ENCODE assay signal across 23 mouse cellular contexts in genomic region chr3:147240651-147241050, GRCm38 (mm10).
DNase-seq lines count a peak whose midpoint lies in the region; ATAC-seq and TF ChIP-seq lines count a peak whose summit lies in the region.
"Had no signal": no experiment of that assay in that cellular context is flagged by ENCODE, and none has a peak within 500 bp of the region (broad histone marks: within the 10 kb centered on the region; RNA-seq: fewer than 3 reads in every experiment).

No protein-coding gene starts in this region.

- H3K27ac ChIP-seq in lung, postnatal 0 days (ENCODE audit: low read length): no peak overlapping the region
- H3K27ac ChIP-seq: forebrain, embryonic 12.5 days; limb, embryonic 15.5 days; liver, embryonic 14.5 days; lung, embryonic 15.5 days; neural tube, embryonic 15.5 days had no signal

- H3K4me2 ChIP-seq in lung, postnatal 0 days (replicated peaks; ENCODE audit: low read depth, low read length): no peak overlapping the region
- H3K4me2 ChIP-seq: forebrain, embryonic 12.5 days; limb, embryonic 15.5 days; lung, embryonic 15.5 days; neural tube, embryonic 15.5 days had no signal

- no peaks in the 10 kb centered on the region for H3K4me1 ChIP-seq in lung, postnatal 0 days (ENCODE audit: insufficient read depth, low read depth, low read length)
- H3K4me1 ChIP-seq: forebrain, embryonic 12.5 days; limb, embryonic 15.5 days; lung, embryonic 15.5 days; neural tube, embryonic 15.5 days had no signal

- DNase-seq in heart, adult 11 months: peak; percentile 62
- no peak for DNase-seq in heart, postnatal 14 days
- peak; percentile 6 for DNase-seq in lung, postnatal 36 days
- no peak for DNase-seq in lung, postnatal 0 days (ENCODE audit: low spot score)
- peak; percentile 50 for DNase-seq in NIH3T3 (ENCODE audit: low read depth)
- peak; percentile 12 for DNase-seq in fibroblast of lung, adult 2 months (ENCODE audit: low read depth)
- no peak for DNase-seq in gastrocnemius, postnatal 25 days
- DNase-seq in kidney, postnatal 10 days: no peak
- DNase-seq: adrenal gland, postnatal 36 days; cerebellum, postnatal 25 days; gastrocnemius, postnatal 36 days; heart, postnatal 36 days; kidney, adult 9 months; kidney, postnatal 36 days; right cerebral cortex, postnatal 14 days; spleen, adult 18-20 months had no signal

- no peak overlapping the region for H3K9ac ChIP-seq in lung, postnatal 0 days (replicated peaks; ENCODE audit: low read depth)
- H3K9ac ChIP-seq: forebrain, embryonic 12.5 days; limb, embryonic 15.5 days; liver, embryonic 14.5 days; lung, embryonic 15.5 days; neural tube, embryonic 15.5 days had no signal

- no peaks in the 10 kb centered on the region for H3K9me3 ChIP-seq in lung, postnatal 0 days (ENCODE audit: low read length)
- H3K9me3 ChIP-seq: forebrain, embryonic 12.5 days; limb, embryonic 15.5 days; lung, embryonic 15.5 days; neural tube, embryonic 15.5 days had no signal

- no peak for TF ChIP-seq CTCF in lung, postnatal 0 days (IDR thresholded peaks at IDR 0.05)

- H3K4me3 ChIP-seq in lung, postnatal 0 days (ENCODE audit: low read depth, low read length): no peak overlapping the region
- H3K4me3 ChIP-seq: forebrain, embryonic 12.5 days; limb, embryonic 15.5 days; lung, embryonic 15.5 days; neural tube, embryonic 15.5 days had no signal

- no peaks in the 10 kb centered on the region for H3K36me3 ChIP-seq in lung, postnatal 0 days (ENCODE audit: insufficient read depth, low read length)
- H3K36me3 ChIP-seq: forebrain, embryonic 12.5 days; limb, embryonic 15.5 days; lung, embryonic 15.5 days; neural tube, embryonic 15.5 days had no signal

- no peaks in the 10 kb centered on the region for H3K27me3 ChIP-seq in lung, postnatal 0 days (replicated peaks; ENCODE audit: insufficient read depth, low read length)
- H3K27me3 ChIP-seq: forebrain, embryonic 12.5 days; limb, embryonic 15.5 days; lung, embryonic 15.5 days; neural tube, embryonic 15.5 days had no signal

- no peak for TF ChIP-seq EP300 in lung, postnatal 0 days (IDR thresholded peaks at IDR 0.05)

- no peak for ATAC-seq in lung, postnatal 0 days
- ATAC-seq: hindbrain, embryonic 16.5 days; intestine, embryonic 16.5 days had no signal

- 63% methylated on average over 4 of the region's 4 CpGs for WGBS in lung, postnatal 0 days

- intact Hi-C loops in heart, postnatal 14 days (cut with DNase I): no loop called here

Comparison
In these comparisons a context has a peak if more than half of its experiments do, and no peak if none do; other contexts are left out.
1. DNase-seq: peak in heart, adult 11 months (single experiment), lung, postnatal 36 days (single experiment), NIH3T3 (single experiment) and fibroblast of lung, adult 2 months (single experiment); none in heart, postnatal 14 days (0 of 2), lung, postnatal 0 days (single experiment), gastrocnemius, postnatal 25 days (single experiment) and kidney, postnatal 10 days (single experiment).